Comparison of ENCODE assay signal across 10 mouse cellular contexts in the genomic region with DNA sequence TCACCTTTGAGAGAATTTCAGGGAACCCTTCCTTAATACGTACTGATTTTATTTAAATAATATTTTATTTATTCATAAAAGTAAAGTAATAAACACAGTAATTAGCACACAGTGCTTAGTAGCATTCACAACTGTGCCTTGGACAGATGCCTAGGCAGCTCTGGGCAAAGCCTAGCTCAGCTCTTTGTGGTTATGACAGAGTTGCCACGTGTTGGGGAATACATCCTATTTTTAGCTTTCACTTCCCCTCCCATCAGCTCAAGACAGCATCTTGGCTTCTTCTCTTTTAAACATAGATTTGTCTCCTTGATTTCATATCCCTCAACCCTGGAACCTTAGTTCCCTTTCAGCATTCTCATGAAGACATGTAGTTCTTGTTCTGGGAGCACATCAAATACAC. TPM values are rescaled to one million over a fixed set of nuclear protein-coding genes. Genes with fewer than 3 reads are reported as not detected.
DNase-seq lines count a peak whose midpoint lies in the region; ATAC-seq and TF ChIP-seq lines count a peak whose summit lies in the region.
"Had no signal": no experiment of that assay in that cellular context is flagged by ENCODE, and none has a peak within 500 bp of the region (broad histone marks: within the 10 kb centered on the region; RNA-seq: fewer than 3 reads in every experiment).

No protein-coding gene starts in this region.

- 55% methylated on average over 2 of the region's 2 CpGs for WGBS in heart, embryonic 10.5 days

- peak; percentile 59 for ATAC-seq in activated CD4-positive, CD25-positive, alpha-beta regulatory T cell, adult 4 months

- intact Hi-C loops in left cerebral cortex, postnatal 25 days (cut with DNase I), result no loop called here
- intact Hi-C loops in left cerebral cortex, adult 2 months (cut with DNase I), result no loop called here

- no peak overlapping the region for H3K4me3 ChIP-seq in left cerebral cortex, adult 2 months
- H3K4me3 ChIP-seq in heart, embryonic 10.5 days, result no peak overlapping the region
- H3K4me3 ChIP-seq: midbrain, embryonic 12.5 days had no signal

- no peaks in the 10 kb centered on the region; the same call in 1 of the 2 replicates for H3K4me1 ChIP-seq in heart, embryonic 10.5 days
- H3K4me1 ChIP-seq: midbrain, embryonic 12.5 days had no signal

- no peaks in the 10 kb centered on the region for H3K27me3 ChIP-seq in heart, embryonic 10.5 days (ENCODE audit: insufficient read depth, poor library complexity, severe bottlenecking)
- H3K27me3 ChIP-seq: midbrain, embryonic 12.5 days had no signal

- TF ChIP-seq CTCF in left cerebral cortex, adult 2 months (IDR thresholded peaks at IDR 0.05), result no peak

- DNase-seq in left cerebral cortex, postnatal 25 days (ENCODE audit: low spot score in 2 of 2), result peak; percentile 27 to 66
- no peak for DNase-seq in left cerebral cortex, adult 2 months (ENCODE audit: extremely low spot score in 1 of 2, low spot score in 2 of 2)
- peak; percentile 13 for DNase-seq in heart, embryonic 10.5 days (ENCODE audit: low spot score)
- DNase-seq in naive thymus-derived CD4-positive, alpha-beta T cell, adult 2 months (ENCODE audit: low read depth), result peak; percentile 43
- no peak for DNase-seq in cerebellum, adult 11-12 months
- DNase-seq in testis, postnatal 14 days (ENCODE audit: low spot score), result no peak

- H3K27ac ChIP-seq in left cerebral cortex, adult 2 months, result no peak overlapping the region
- H3K27ac ChIP-seq in heart, embryonic 10.5 days, result no peak overlapping the region
- H3K27ac ChIP-seq: midbrain, embryonic 12.5 days had no signal

- H3K9me3 ChIP-seq in heart, embryonic 10.5 days, result no peaks in the 10 kb centered on the region
- H3K9me3 ChIP-seq: midbrain, embryonic 12.5 days had no signal

- no peaks in the 10 kb centered on the region for H3K36me3 ChIP-seq in heart, embryonic 10.5 days
- H3K36me3 ChIP-seq: midbrain, embryonic 12.5 days had no signal

RNA-seq across cellular contexts. Expression of gene Slamf7, which starts 21.4 kb away (rescaled TPM):
- total RNA-seq in left cerebral cortex, postnatal 25 days (2021), result not detected
- under 1 TPM in 1 of 2 experiments, not detected in 1; 0.40 TPM for total RNA-seq in left cerebral cortex, adult 2 months (2021)
- 1 to 10 TPM; 4.1 to 9.4 TPM for polyA plus RNA-seq in activated CD4-positive, CD25-positive, alpha-beta regulatory T cell, adult 4 months (2017; shearing (Covaris generic))
- not detected in 2 replicates for polyA plus RNA-seq in heart, embryonic 10.5 days (2016; fragmentation: Nextera tagmentation; extraction: Ambion mirVana)
- total RNA-seq: layer of hippocampus, postnatal 36 days had no signal
- polyA plus RNA-seq: heart, embryonic 14.5 days; midbrain, embryonic 12.5 days had no signal

RNA-seq across cellular contexts. Expression of gene Ly9, which starts 24.2 kb away (rescaled TPM):
- total RNA-seq in left cerebral cortex, postnatal 25 days (2021), result not detected
- not detected for total RNA-seq in left cerebral cortex, adult 2 months (2021)
- polyA plus RNA-seq in activated CD4-positive, CD25-positive, alpha-beta regulatory T cell, adult 4 months (2017; shearing (Covaris generic)), result 10 to 100 TPM; 45.6 to 82.3 TPM
- not detected in 2 replicates for polyA plus RNA-seq in heart, embryonic 10.5 days (2016; fragmentation: Nextera tagmentation; extraction: Ambion mirVana)
- total RNA-seq: layer of hippocampus, postnatal 36 days had no signal
- polyA plus RNA-seq: heart, embryonic 14.5 days; midbrain, embryonic 12.5 days had no signal

RNA-seq across cellular contexts. Expression of gene Cd48, which starts 50.4 kb away (rescaled TPM):
- 1 to 10 TPM in 1 of 2 experiments, under 1 TPM in 1; 0.27 to 1.0 TPM for total RNA-seq in left cerebral cortex, postnatal 25 days (2021)
- total RNA-seq in left cerebral cortex, adult 2 months (2021), result under 1 TPM; 0.38 to 0.40 TPM
- 100 to 1,000 TPM; 665 to 693 TPM for polyA plus RNA-seq in activated CD4-positive, CD25-positive, alpha-beta regulatory T cell, adult 4 months (2017; shearing (Covaris generic))
- polyA plus RNA-seq in heart, embryonic 10.5 days (2016; fragmentation: Nextera tagmentation; extraction: Ambion mirVana), result 0.25 TPM in 1 of 2 replicates, not detected in the other

Comparison
In these comparisons a context has a peak if more than half of its experiments do, and no peak if none do; other contexts are left out.
1. DNase-seq: peak in left cerebral cortex, postnatal 25 days (2 of 2), heart, embryonic 10.5 days (single experiment) and naive thymus-derived CD4-positive, alpha-beta T cell, adult 2 months (single experiment); none in left cerebral cortex, adult 2 months (0 of 2), cerebellum, adult 11-12 months (single experiment) and testis, postnatal 14 days (single experiment).